Mouse (Mus musculus) CH12.LX (cell line): ENCODE data around the gene Cmtm4. TPM values are rescaled to one million over a fixed set of nuclear protein-coding genes. Genes with fewer than 3 reads are reported as not detected.

Experiments used
- DNase-seq: peaks from one replicate; pipeline ENCODE4 v3.0.0-alpha.2; 2013; ENCODE audit errors: extremely low read depth
- H3K27ac ChIP-seq: 2 replicates; pipeline ENCODE4 v1.5.1; 2012; ENCODE audit warnings: low read depth, mild to moderate bottlenecking, control low read depth, moderate library complexity; ENCODE audit not compliant: insufficient read depth
- H3K27me3 ChIP-seq: replicated peaks from 2 replicates; pipeline ENCODE3; 2012; ENCODE audit warnings: inconsistent platforms
- H3K36me3 ChIP-seq, 2 experiments: replicated peaks in 1 of 2; 2 replicates each; pipeline versions ENCODE3 to v1.6.1; 2012; ENCODE audit warnings: inconsistent platforms in 1 of 2, low read length in 1 of 2, mild to moderate bottlenecking in 1 of 2, mixed read lengths in 1 of 2, moderate library complexity in 1 of 2; ENCODE audit not compliant: control insufficient read depth in 1 of 2, insufficient read depth in 1 of 2
- H3K4me1 ChIP-seq, 2 experiments: 2 replicates each; pipeline ENCODE4 v1.6.1; 2012; ENCODE audit warnings: inconsistent platforms in 1 of 2, moderate library complexity in 1 of 2; ENCODE audit not compliant: insufficient read depth in 2 of 2, control insufficient read depth in 1 of 2
- H3K4me2 ChIP-seq: 2 replicates; pipeline ENCODE4 v1.6.1; 2012; ENCODE audit warnings: low read depth, mild to moderate bottlenecking, control low read depth; ENCODE audit not compliant: poor library complexity, insufficient read depth, severe bottlenecking
- H3K4me3 ChIP-seq, 3 experiments: fragments of 150-350 bp in 1 of 3; sonication (generic) in 1 of 3; replicated peaks in 1 of 3; 2 replicates each; pipeline versions ENCODE3 to v1.5.1; 2011 to 2012; ENCODE audit warnings: low read depth in 2 of 3, low read length in 2 of 3, mild to moderate bottlenecking in 2 of 3, moderate library complexity in 2 of 3, control low read depth in 1 of 3, improper control_type of control experiment in 1 of 3, inconsistent platforms in 1 of 3, mixed read lengths in 1 of 3; ENCODE audit not compliant: poor library complexity in 1 of 3
- H3K79me2 ChIP-seq: replicated peaks from 2 replicates; pipeline ENCODE4 v1.6.1; 2012; ENCODE audit warnings: mild to moderate bottlenecking, moderate library complexity; ENCODE audit not compliant: control insufficient read depth, poor library complexity, insufficient read depth, severe bottlenecking; ENCODE audit errors: extremely low read depth
- H3K9ac ChIP-seq: 2 replicates; pipeline ENCODE4 v1.6.1; 2012; ENCODE audit warnings: low read depth, mild to moderate bottlenecking, control low read depth, moderate library complexity; ENCODE audit not compliant: insufficient read depth
- H3K9me3 ChIP-seq: replicated peaks from 2 replicates; pipeline ENCODE3; 2012; ENCODE audit warnings: low read length, inconsistent platforms, mixed read lengths
- BHLHE40 ChIP-seq: IDR thresholded peaks from 2 replicates; pipeline ENCODE4 v1.6.1; 2011; ENCODE audit warnings: mild to moderate bottlenecking, low read depth, low read length, improper control_type of control experiment
- CTCF ChIP-seq, 2 experiments: IDR thresholded peaks in 1 of 2; conservative IDR thresholded peaks in 1 of 2; 2 replicates each; pipeline ENCODE4 v1.5.1; 2011 to 2012; ENCODE audit warnings: low read depth in 2 of 2, low read length in 2 of 2, improper control_type of control experiment in 1 of 2, inconsistent platforms in 1 of 2, mild to moderate bottlenecking in 1 of 2, moderate library complexity in 1 of 2
- EP300 ChIP-seq: IDR thresholded peaks from 2 replicates; pipeline ENCODE4 v1.6.1; 2011; ENCODE audit warnings: low read length, improper control_type of control experiment
- IRF4 ChIP-seq: IDR thresholded peaks from 2 replicates; pipeline ENCODE4 v1.6.1; 2014; ENCODE audit warnings: low read depth, mild to moderate bottlenecking, inconsistent platforms, low read length, improper control_type of control experiment
- JUN ChIP-seq: IDR thresholded peaks from 2 replicates; pipeline ENCODE4 v1.6.1; 2011; ENCODE audit warnings: low read depth, mild to moderate bottlenecking, low read length, improper control_type of control experiment, moderate library complexity; ENCODE audit not compliant: insufficient read depth
- JUND ChIP-seq: conservative IDR thresholded peaks from 2 replicates; pipeline ENCODE4 v1.6.1; 2011; ENCODE audit warnings: low read depth, low read length, improper control_type of control experiment
- MEF2A ChIP-seq: IDR thresholded peaks from 2 replicates; pipeline ENCODE4 v1.6.1; 2014; ENCODE audit warnings: low read depth, mild to moderate bottlenecking, inconsistent platforms, low read length, improper control_type of control experiment, borderline replicate concordance
- PAX5 ChIP-seq: IDR thresholded peaks from 2 replicates; pipeline ENCODE4 v1.6.1; 2012; ENCODE audit warnings: low read length, inconsistent platforms, mixed read lengths
- POLR2A ChIP-seq: IDR thresholded peaks from 2 replicates; pipeline ENCODE4 v1.6.1; 2011; ENCODE audit warnings: low read depth, mild to moderate bottlenecking, improper control_type of control experiment, low read length
- RAD21 ChIP-seq: IDR thresholded peaks from 2 replicates; pipeline ENCODE4 v1.6.1; 2011; ENCODE audit warnings: low read depth, mild to moderate bottlenecking, low read length, improper control_type of control experiment, moderate library complexity
- SMC3 ChIP-seq: IDR thresholded peaks from 2 replicates; pipeline ENCODE4 v1.6.1; 2011; ENCODE audit warnings: low read depth, low read length, improper control_type of control experiment
- TCF12 ChIP-seq: IDR thresholded peaks from 2 replicates; pipeline ENCODE4 v1.6.1; 2014; ENCODE audit warnings: low read depth, mild to moderate bottlenecking, inconsistent platforms, low read length, improper control_type of control experiment
- USF1 ChIP-seq: IDR thresholded peaks from 2 replicates; pipeline ENCODE4 v1.6.1; 2014; ENCODE audit warnings: low read depth, mild to moderate bottlenecking, inconsistent platforms, low read length, improper control_type of control experiment
- ZKSCAN1 ChIP-seq: IDR thresholded peaks from 2 replicates; pipeline ENCODE4 v1.6.1; 2012; ENCODE audit warnings: low read depth, inconsistent platforms, low read length, improper control_type of control experiment, borderline replicate concordance
- ZMIZ1 ChIP-seq: IDR thresholded peaks from 2 replicates; pipeline ENCODE4 v1.6.1; 2012; ENCODE audit warnings: low read depth, mild to moderate bottlenecking, inconsistent platforms, low read length, improper control_type of control experiment
- dilution Hi-C: fragments of 300-500 bp; cut with MboI; formaldehyde crosslinking; loops from 2 replicates; pipeline ENCODE4 v1.14.3; 2020; ENCODE audit warnings: low sequenced_read_pairs; ENCODE audit not compliant: extremely low pct_unique_long_range_greater_than_20kb, extremely low pct_ligation_motif_present
- in situ Hi-C: fragments of 300-500 bp; cut with MboI; formaldehyde crosslinking; loops from 3 replicates; pipeline ENCODE4 v1.14.3; 2019; ENCODE audit warnings: low sequenced_read_pairs, low pct_ligation_motif_present, low pct_unique_long_range_greater_than_20kb, mixed read lengths
- polyA plus RNA-seq: library from polyadenylated mRNA; unstranded; fragments of >175 nt; gene quantifications from 2 replicates; pipeline ENCODE4 v1.2.1, GENCODE M21; 2012; ENCODE audit warnings: low read depth; ENCODE audit not compliant: insufficient read length
- total RNA-seq, 2 experiments: library from RNA; depleted of rRNA; stranded (reverse); fragments of 300-350 nt in 1 of 2; fragments of >200 nt in 1 of 2; gene quantifications; 2 replicates each; pipeline ENCODE4 v1.2.3; 2012 to 2014

Gene Cmtm4
- total and polyA plus RNA-seq, 3 experiments = 2.3 to 3.0 (median 2.6) TPM

DNA sequence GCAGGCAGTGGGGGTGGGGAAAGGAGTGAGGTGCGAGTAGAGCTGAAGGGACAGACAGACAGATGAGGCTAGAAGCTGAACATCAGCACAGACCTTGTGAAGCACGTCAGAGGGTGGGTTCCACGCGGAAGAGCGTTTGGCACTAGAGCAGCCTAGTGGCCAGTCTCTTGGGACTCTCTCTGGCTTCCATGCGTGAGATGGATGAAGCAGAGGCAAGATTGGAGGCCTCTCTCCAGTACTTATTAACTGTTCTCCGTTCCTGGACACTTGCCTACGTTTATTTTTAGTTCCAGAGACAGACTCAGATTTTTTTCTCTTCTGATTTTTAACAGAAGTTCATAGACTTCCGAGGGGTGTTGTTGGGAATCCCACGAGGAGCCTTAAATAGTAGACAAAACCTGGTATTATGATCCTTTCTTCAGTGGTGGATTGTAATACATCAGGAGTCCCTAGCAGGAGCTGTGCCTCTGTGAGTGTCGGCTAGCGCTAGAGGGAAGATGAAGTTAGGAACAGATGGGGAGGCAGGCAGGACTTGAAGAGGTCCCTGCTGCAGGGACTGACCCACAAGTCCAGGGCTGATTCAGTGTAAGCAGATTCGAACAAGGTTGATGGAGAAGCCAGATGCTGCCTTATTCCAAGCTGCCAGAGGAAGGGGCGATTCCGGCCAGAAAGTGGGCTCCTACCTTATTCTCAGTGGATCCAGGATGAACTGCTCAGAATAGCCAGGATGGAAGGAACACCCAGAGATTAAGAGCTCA is 10.0 kb upstream of the Cmtm4 start:
- no peak for DNase-seq
- H3K27ac ChIP-seq = no peak overlapping the region
- H3K4me2 ChIP-seq = no peak overlapping the region
- peak overlapping the region in 1 of 3 experiments; percentile 31 for H3K4me3 ChIP-seq
- peaks cover 12% of the 10 kb centered on the region for H3K27me3 ChIP-seq
- no peaks in the 10 kb centered on the region for H3K79me2 ChIP-seq
- H3K9ac ChIP-seq = no peak overlapping the region
- TF ChIP-seq JUND = no peak
- TF ChIP-seq ZKSCAN1 = no peak
- TF ChIP-seq EP300 = no peak
- TF ChIP-seq PAX5 = no peak
- no peak for TF ChIP-seq BHLHE40
- TF ChIP-seq SMC3 = no peak
- TF ChIP-seq MEF2A = no peak
- no peak for TF ChIP-seq TCF12
- TF ChIP-seq IRF4 = no peak
- no peak for TF ChIP-seq JUN
- TF ChIP-seq, all 38 proteins: peak for 0
- Histone ChIP-seq H3K9me3 (peaks cover 7% of the 10 kb centered on the region), H3K36me3 (no peaks in the 10 kb centered on the region), H3K4me1 (no peaks in the 10 kb centered on the region)
- dilution Hi-C loops = no loop called here
- in situ Hi-C loops = loop anchor here (5.0 kb wide), 1 partner anchor 63 kb away; no protein-coding TSS in a partner anchor

DNA sequence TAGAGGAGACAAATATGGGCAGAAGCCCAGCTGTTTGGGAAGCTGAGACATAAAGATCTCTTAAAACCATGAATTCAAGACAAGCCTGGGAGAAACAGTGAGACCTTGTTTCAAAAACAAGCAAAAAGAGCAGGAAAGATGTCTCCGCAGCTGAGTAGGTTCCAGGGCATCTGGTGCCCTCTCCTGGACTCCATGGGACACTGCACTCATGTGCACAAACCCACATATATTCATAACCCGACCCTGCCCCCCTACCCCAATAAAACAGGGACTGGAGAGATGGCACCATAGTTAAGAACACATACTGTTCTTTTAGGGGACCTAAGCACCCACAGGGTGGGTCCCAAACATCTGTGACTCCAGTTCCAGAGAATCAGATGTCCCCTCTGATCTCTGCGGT is 8.0 kb upstream of the Cmtm4 start:
- H3K36me3 ChIP-seq = no peaks in the 10 kb centered on the region
- TF ChIP-seq RAD21 = peak; percentile 54
- no peak for TF ChIP-seq USF1
- no peak for TF ChIP-seq ZMIZ1
- peak; percentile 48 for TF ChIP-seq SMC3
- TF ChIP-seq CTCF (conservative IDR thresholded peaks at IDR 0.05 in 1 of 2, IDR thresholded peaks at IDR 0.05 in 1 of 2; ENCODE audit: low read depth in 2 of 2, low read length in 2 of 2) = peak in 1 of 2 experiments; percentile 62; a peak in 3 of 4 replicates
- no peak for TF ChIP-seq ZKSCAN1
- no peak for TF ChIP-seq POLR2A
- no peak overlapping the region for H3K27ac ChIP-seq
- no peak overlapping the region for H3K4me3 ChIP-seq
- no peaks in the 10 kb centered on the region for H3K79me2 ChIP-seq
- no peak overlapping the region for H3K4me2 ChIP-seq
- H3K9ac ChIP-seq = no peak overlapping the region
- peaks cover 3% of the 10 kb centered on the region for H3K27me3 ChIP-seq
- dilution Hi-C loops (no loop called here), in situ Hi-C loops (no loop called here)
- peaks cover 5% of the 10 kb centered on the region for H3K9me3 ChIP-seq
- no peaks in the 10 kb centered on the region for H3K4me1 ChIP-seq
- DNase-seq = no peak
